Mouse (Mus musculus) kidney, postnatal 4 days (tissue): ENCODE measurements around the gene Olfr1427.
"Not testable (repeated sequence)": the region's sequence is repeated elsewhere in the genome, so short reads cannot be mapped to it uniquely, and the experiment has no call there.

Experiments
- DNase-seq, 2 experiments: peaks; one replicate each; pipeline ENCODE4 v3.0.0; 2021; ENCODE audit warnings: mixed read lengths in 2 of 2

Gene Olfr1427

GRCm38 (mm10) chr19:12103234-12103633, at the start of gene Olfr1427:
TSS of gene Olfr1427 (minus strand) at chr19:12103334.
- no peak for DNase-seq

GRCm38 (mm10) chr19:12145452-12145851, 42.3 kb upstream of the Olfr1427 start:
- DNase-seq = no peak

- DNase-seq = no peak
Observed at GRCm38 (mm10) chr19:12143356-12143755, 40.2 kb upstream of the Olfr1427 start.

GRCm38 (mm10) chr19:12134289-12134688, 31.2 kb upstream of the Olfr1427 start:
- peak in 1 of 2 experiments; percentile 3 for DNase-seq

GRCm38 (mm10) chr19:12123103-12123502, 20.0 kb upstream of the Olfr1427 start, which contains the start of gene Olfr76:
TSS of gene Olfr76 (minus strand) at chr19:12123203.
- no peak for DNase-seq

GRCm38 (mm10) chr19:12116464-12116863, 13.3 kb upstream of the Olfr1427 start:
- DNase-seq = no peak

GRCm38 (mm10) chr19:12115797-12116196, 12.7 kb upstream of the Olfr1427 start, which contains the start of gene Olfr1428:
TSS of gene Olfr1428 (minus strand) at chr19:12115897.
- DNase-seq = no peak

GRCm38 (mm10) chr19:12113807-12114206, 10.7 kb upstream of the Olfr1427 start:
- no peak for DNase-seq

GRCm38 (mm10) chr19:12104541-12104940, 1.4 kb upstream of the Olfr1427 start:
- DNase-seq = no peak

- DNase-seq = no peak
Observed at GRCm38 (mm10) chr19:12091913-12092312, 11.2 kb downstream of the Olfr1427 start, which contains the start of gene Olfr1426. TSS of gene Olfr1426 (minus strand) at chr19:12092013.

GRCm38 (mm10) chr19:12077631-12078030, 25.5 kb downstream of the Olfr1427 start, which contains the start of gene Olfr1425:
TSS of gene Olfr1425 (minus strand) at chr19:12077731.
- not testable (repeated sequence) for DNase-seq

GRCm38 (mm10) chr19:12069546-12069945, 33.6 kb downstream of the Olfr1427 start:
- not testable (repeated sequence) for DNase-seq

- DNase-seq = not testable (repeated sequence)
Observed at GRCm38 (mm10) chr19:12067806-12068205, 35.3 kb downstream of the Olfr1427 start.

GRCm38 (mm10) chr19:12062582-12062981, 40.6 kb downstream of the Olfr1427 start, which contains the start of gene Olfr1424:
TSS of gene Olfr1424 (minus strand) at chr19:12062682.
- DNase-seq = not testable (repeated sequence)
